Mouse (Mus musculus) testis, adult 2 months (tissue): Measurements from ENCODE around the gene Cmc2.

Experiments used
- CTCF ChIP-seq: fragments of 200-500 bp; IDR thresholded peaks from 2 replicates; pipeline ENCODE4 v1.5.1; 2012; ENCODE audit warnings: low read depth, mild to moderate bottlenecking, inconsistent platforms, low read length, moderate library complexity; ENCODE audit not compliant: control insufficient read depth, insufficient read depth, insufficient replicate concordance
- POLR2A ChIP-seq: fragments of 200-500 bp; IDR thresholded peaks from 2 replicates; pipeline ENCODE4 v1.6.1; 2012; ENCODE audit warnings: low read depth, mild to moderate bottlenecking, inconsistent platforms, low read length, moderate library complexity; ENCODE audit not compliant: control insufficient read depth

DNA sequence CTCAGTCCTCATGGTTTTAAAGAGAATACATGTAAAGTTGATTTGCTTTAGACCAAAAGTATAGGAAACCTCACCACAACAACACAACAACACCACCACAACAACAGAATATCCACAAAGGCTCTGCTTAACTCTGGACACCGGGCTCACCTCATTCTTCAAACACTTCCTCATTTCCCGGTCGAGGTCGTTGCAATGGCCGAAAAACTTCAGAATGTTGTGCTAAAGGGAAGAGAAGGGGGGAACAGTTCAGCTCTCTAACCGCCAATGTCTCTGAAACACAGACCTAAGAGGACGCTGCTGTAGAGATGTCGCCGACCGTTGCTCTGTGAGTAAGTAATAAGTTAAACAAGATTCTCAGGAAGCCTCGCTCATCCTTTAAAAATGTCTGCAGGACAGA is 27.3 kb downstream of the Cmc2 start:
- TF ChIP-seq CTCF (no peak), POLR2A (no peak)
